Mouse (Mus musculus): ENCODE results near the gene Bhlha9.
A peak's percentile ranks its signal among the peaks of the same experiment; 100 is the strongest.

The Bhlha9 gene

DNA sequence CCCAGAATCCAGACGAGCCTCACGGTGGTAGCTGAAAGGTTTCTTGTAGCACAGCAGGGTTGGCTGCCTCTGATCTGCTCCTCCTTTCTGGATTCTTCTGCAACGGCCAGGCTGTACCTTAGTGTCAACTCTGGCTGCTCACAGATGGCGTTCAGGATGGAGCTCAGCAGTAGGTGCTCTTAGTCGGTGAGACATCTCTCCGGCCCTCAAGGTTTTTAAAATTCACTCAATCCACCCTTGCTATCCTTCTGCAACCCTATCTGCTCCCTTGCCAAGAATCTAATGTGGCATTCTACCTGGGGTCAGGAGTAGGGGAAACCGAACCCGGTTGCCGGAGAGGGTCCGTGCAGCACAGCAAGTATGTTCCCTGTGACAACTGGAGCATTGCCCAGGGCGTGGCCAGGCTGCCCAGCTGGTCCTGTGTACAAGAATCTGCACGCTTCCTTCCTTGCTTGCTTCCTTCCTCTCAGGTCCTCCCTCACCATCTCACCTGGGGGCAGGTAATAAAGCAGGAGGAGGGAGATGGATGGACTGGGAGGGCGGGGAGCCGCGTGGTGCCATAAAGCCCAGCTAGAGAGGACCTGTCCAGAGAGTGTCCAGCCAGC, at the start of gene Bhlha9:
Bhlha9 (plus strand) TSS at position 600 of the 605 bp plus-strand sequence.
- no peak for DNase-seq

DNA sequence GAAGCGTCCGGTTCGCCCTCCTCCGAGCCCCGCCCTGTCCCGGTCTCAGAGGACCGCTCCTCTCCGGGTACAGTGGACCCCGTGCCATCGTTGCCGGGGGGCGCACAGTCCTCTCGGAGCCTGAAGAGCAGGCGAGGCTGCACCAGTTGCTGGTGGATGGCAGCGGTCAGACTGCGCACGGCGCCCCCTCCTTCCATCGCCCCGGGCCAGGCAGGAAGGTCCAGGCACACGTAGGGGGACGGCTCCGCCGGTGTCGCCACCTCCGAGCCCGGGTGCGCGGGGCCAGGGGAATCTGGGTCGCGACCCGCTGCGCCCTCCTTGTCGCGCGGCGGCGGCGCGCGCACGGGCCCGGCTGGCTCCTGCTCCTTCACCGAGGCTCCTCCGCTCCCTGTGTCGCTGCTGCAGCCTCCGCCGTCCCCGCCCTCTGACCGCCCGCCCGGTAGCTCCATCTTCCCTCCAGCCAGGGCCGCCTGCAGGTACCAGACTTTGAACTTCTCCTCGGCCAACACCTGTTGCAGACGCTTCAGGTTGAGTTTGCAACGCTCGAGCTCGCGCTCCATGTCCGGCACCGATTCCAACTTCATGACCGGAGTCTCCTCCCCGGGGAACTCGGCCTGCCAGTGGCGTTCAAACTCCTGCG, 49.6 kb upstream of the Bhlha9 start:
- peak; percentile 15 for DNase-seq

DNA sequence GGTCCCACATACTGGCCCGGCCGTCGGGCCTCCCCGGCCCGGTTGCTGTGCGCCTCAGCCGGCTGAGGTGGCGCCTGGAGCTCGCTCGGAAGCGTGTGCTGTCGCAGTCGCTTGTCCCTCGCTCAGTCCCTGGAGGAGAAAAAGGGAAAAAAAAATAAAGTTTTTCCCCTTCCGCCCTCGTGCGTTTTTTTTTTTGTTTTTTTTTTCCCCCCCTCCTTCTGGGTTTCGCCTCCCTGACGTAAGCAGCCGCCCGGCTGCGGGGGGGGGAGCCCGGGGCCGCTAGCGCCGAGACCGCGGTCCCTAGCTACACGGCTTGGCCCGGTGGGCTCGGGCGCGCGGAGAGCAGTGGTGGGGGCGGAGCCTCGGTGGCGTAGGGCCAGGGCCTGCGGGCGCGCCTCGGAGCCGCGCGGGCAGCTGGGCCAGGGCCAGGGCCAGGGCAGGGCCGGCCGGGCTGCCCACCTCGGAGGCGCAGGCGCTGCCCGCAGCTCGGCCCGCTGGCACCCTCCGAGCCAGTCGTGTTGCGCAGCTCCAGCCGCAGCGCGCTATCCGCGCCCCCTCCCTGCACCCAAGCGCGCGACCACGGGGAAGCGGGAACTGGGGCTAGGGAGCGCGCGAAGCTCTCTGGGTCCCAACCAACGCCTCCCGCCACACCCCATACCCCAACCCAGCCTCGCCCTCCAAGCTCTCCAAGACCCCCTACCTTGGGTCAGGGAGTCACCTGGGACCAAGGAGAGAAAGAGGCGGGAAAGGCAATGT, 48.9 kb upstream of the Bhlha9 start:
- DNase-seq = peak; percentile 62

DNA sequence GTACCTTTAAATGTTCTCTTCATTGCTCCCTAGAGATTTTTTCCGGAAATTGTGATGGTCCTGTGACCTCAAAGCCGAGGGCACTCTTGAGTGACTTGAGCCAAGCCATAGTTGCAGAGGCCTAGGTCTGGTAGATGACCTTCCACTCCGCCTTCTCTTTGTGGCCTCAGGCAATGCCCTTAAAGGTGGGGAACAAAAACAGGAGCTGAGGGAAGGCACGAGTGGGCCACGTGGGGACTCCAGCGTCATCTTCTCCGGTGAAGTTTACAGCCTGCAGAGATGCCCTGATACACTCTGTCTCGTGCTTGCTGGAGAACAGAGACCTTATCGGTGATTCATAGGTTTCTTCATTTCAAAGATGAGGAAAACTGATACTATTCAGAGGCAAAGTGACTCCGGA, 48.2 kb upstream of the Bhlha9 start:
- no peak for DNase-seq

DNA sequence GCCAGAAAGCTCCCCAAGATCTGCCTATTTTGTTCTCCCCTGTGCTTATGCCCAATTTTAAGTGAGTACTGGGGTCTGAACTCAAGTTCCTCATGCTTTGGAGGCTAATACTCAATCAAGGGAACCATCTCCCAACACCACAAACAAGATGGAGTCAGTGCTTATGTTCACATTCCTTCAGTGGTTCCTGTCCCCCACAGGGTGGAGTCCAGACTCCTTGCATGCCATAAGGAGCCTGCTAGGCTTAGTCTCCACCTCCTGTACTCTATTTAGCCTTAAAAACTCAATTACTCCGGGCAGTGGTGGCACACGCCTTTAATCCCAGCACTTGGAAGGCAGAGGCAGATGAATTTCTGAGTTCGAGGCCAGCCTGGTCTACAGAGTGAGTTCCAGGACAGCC, 47.4 kb upstream of the Bhlha9 start:
- no peak for DNase-seq

DNA sequence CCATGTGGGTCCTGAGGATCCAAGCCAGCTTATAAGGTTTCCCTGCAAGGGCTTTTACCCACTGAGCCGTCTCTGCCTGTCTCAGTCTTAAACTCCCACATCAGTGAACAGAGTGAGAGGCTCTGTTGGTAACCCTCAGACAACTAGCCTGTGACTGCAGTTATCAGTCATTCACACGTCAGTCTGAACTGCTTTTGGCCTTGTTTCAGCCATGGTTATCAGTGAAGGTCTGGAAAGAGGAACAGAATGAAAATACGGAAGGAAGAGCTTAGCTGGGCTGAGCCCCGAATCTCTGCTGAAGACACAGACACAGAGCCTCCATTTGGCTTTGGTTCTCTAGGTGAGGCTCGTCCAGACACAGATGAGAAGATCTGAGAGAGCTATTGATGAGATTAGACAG, 43.7 kb upstream of the Bhlha9 start:
- DNase-seq = peak; percentile 25

DNA sequence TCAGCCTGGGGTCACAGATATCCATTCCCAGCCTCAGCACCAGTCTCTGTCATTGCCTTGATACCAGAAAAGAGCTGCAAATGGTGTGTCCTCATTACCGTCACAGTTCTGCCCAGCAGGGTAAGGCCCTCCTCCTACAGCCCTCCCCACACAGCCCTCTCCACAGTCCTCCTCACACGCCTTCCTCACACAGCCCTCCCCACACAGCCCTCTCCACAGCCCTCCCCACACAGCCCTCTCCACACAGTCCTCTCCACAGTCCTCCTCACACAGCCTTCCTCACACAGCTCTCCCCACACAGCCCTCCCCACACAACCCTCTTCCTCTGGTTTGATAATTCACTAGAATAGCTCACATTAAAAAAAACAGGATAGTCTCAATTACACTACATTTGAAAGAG, 42.2 kb upstream of the Bhlha9 start:
- no peak for DNase-seq

DNA sequence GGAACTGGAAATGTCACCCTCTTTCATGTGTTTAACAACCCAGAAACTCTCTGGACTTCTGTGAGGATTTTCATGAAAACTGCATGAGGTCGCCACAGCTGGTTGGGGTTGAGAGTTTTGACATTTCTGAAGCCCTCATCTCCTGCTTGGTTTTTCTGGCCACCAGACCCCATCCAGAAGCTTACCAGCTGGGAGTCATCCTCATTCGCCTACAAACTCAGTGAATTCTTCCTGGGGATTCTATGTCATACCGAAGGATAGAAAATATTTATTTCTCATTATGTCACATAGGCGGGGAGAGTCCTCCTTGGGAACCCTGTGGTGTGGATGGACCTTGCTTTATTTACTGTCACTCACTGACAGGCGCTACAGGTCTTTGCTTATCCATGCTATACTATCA, 41.8 kb upstream of the Bhlha9 start:
- DNase-seq = peak; percentile 16

DNA sequence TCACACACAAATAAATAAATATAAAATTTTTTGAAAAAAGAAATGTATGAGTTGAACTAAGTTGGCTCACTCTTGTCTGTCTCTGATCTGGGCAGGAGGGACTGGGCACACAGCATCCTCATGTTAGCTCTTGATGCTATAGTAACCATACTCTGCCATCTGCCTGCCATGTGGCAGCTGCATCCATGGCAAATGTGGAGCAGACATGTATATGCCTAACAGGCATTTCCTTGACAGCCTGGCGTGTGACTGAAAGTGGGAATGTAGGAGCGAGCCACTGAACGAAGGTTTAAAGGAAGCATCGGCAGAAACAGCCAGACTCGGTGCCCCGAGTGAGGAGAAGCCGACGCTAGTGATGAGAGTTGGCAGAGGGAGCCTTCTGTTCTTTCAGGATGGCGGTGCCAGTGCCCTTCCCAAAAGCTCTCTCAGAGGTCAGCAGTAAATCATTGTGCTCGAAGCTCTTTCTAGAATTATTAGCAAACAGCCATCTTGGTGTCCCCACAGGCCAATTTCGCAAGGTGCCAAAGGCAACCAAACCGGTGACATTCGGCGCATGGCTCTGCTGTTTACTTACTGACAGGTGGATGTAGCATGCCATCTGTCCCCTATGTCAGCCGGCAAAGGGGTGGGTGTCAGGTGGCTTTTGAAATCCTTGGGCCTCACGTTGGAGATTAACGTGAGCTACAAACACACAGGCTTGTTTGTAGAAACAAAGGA, 32.8 kb upstream of the Bhlha9 start:
- no peak for DNase-seq

DNA sequence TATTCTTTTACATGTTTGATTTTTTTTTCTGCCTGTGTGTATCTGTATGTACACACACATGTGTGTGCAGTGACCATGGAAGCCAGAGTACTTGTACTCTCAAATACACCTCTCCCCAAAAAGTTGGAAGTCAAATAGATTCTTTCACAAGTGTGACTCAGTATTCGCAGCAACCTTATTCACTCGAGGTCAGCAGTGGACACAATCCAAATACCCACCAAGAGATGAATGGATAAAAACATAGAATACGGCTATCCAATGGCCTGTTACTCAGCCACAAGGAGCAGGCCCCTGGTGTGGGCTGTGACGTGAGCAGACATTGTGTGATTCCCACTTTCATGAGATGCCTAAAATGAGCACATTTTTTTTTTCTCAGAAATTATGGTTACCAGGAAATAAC, 32.0 kb upstream of the Bhlha9 start:
- no peak for DNase-seq

DNA sequence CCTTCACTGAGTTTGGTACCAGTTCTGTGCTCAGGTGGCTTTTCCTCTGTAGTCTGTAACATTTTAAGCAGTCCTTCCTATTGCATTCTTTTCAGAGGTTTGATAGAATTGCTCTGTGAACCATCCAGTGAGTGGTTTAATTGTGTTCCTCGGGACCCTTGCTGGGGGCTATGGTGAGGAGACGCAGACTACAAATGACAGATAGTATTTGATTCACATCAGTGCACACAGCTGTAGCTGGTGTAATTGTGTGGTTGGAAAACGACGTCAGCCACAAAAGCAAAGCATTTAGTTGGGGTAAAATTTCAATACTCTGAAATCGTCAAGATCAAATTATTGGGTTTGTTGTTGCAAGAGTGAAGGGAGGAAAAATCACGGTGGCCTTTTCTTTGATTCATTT, 28.0 kb upstream of the Bhlha9 start:
- DNase-seq = no peak

DNA sequence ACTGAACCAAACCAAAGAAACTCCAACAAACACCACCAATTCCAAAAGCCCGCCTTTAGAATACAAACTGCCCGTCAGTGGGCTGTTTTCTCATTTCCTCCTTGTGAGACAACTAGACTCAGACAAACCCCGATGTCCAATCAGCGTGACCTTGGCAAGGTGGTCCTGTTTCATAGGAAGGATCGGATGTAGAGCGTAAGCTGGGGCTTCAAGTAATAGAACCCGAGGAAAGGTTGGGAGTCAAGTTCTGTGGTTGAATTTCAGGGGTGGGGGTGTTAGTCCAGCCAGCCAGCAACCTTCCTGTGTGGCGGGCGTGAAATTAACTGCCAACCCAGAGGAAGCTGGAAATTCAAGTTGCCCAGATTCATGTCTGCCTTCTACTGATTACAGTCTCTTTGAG, 27.2 kb upstream of the Bhlha9 start:
- no peak for DNase-seq

DNA sequence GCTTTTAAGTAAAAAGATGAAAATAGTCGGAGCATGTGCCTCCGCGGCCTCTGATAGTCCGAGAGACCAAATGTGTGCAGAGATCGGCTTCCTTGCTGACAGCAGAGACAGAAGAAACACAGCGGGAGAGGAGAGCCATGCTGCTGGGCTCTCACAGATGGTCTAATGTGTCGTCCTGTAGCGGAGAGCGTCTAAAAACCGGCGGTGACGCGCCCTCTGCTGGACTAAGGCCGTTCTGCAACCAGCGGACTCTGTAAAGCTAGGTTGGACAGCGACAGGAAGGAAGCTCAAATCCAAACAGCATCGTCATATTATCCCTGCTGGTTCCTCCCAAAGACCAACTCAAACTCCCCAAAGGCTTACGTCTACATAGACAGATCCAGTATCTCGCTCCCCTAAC, 26.3 kb upstream of the Bhlha9 start:
- peak; percentile 94 for DNase-seq

DNA sequence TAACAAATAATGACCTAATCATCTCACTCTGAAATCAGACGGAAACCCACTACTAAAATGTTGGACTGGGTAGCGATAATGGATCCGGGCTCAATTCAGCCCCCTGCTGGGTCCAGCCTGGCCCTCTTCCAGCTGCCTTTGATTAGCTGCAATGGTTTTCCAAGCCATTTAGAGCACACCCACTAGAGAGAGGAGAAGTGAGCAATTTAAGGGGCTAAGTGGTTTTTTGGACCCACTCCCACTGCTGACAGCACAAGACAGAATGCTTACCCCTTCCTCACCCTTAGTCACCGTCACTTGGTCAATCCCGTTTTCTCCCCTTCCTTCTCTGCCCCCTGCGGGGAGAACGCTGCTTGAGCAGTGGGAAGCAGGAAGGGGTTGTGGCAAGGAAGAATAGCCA, 25.2 kb upstream of the Bhlha9 start:
- no peak for DNase-seq

DNA sequence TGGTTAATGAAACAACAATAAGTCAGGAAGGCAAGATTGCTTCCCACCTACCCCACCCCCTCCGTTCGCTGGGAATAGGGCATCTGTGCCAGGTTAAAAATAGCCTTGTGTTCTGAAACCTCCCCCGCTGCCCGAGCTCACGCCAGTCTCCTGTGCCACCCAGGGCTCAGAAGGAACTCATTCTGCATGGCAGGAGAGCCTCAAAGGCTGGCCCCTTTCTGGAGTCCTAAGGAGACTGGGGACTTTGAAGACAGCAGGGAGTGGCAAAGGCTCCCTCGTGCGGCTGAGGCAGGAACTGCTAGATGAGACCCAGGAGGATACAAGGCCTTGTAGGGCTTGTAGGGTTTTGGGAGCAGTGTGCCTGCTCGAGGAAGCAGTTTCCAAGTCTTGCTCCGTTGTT, 24.8 kb upstream of the Bhlha9 start:
- DNase-seq = peak; percentile 83

DNA sequence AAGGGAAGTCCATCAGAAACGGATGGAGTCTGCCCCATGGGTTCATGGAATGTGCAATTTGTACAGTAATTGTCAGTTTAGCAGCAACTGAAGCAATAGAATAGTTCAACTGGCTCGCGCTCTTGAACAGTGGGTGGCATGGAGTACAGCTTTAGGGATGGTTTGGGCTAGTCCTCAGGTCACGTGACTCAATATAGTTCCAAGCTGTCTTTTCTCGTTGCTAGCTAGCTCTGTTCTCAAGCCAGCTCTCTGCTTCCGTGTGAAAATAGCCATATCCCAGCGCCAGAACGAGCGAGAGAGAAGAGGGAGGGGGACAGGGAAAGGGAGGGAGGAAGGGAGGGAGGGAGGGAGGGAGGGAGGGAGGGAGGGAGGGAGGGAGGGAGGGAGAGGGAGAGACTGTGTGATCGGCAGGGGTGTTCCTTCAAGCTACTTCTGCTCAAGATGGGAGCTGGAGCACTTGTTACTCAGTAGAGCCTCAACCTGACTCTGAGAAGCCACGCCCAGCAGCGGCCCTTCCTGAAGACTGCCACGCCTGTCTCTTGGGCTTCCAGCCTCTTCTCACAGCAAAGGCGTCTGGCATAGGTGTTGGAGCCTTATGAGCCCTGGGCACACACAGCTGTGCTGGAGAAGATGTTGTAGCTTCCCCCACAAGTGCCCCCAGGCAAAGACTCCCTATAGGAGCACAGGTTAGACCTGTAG, 21.3 kb upstream of the Bhlha9 start:
- DNase-seq = no peak

DNA sequence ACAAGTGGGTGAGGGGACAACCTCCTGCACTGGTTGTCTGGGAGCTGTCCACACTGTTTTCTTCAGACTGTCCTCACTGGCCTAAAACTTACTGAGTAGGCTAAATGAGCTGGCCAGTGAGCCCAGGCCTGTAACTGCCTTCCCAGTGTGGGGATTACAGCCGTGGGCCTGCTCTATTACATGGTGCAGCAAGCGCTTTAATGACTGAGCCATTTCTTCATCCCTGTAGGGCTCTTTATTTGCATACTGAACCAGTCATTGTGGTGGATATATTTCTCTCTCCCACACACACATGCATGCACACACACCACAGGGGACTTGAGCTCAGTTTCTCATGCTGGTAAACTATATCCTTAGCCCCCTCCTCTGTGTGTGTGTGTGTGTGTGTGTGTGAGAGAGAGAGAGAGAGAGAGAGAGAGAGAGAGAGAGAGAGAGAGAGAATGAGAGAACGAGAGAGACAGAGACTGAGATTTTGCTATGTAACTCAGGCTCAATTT, 19.4 kb upstream of the Bhlha9 start:
- DNase-seq = no peak

DNA sequence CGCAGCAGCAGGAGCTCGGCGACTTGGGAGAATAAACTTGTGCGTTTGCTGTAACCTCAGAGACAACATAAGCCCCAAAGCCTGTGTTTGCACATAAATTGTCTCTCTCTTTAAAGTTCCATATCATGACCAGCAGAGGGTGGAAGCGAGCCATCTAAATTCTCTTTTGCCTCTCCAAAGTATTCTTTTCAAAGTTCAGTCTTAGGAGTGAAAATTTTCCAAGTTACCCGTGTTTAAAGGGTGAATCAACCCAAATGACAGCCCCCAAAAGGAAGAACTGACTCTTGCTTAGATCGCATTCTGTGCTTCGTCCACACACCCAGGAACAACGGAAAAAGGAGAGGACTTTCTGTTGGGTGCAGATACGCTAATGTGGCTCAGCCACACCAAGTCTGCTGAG, 17.2 kb upstream of the Bhlha9 start:
- DNase-seq = peak; percentile 59

DNA sequence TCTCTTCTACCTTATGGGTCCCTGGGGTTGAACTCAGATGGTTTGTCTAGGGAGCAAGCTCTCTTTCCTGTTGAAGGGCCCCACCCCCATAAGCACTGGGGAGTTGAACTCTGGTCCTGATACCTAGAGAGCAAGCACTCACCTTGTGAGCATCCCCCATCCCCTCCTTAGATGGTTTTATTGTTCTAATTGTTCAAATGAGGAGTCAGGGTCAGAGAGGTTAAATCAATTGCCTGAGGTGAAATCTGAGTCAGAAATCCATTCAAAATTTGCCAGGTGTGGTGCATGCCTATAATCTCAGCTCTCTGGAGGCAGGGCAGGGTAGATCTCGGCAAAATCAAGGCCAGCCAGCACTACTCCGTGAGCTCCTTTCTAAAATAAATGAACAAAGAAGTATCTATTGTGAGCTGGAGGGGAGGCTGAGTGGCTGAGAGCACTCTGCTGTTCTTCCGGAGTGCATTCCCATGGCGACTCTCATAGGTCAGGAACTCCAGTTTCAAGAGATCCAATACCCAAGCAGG, 14.8 kb upstream of the Bhlha9 start:
- no peak for DNase-seq

DNA sequence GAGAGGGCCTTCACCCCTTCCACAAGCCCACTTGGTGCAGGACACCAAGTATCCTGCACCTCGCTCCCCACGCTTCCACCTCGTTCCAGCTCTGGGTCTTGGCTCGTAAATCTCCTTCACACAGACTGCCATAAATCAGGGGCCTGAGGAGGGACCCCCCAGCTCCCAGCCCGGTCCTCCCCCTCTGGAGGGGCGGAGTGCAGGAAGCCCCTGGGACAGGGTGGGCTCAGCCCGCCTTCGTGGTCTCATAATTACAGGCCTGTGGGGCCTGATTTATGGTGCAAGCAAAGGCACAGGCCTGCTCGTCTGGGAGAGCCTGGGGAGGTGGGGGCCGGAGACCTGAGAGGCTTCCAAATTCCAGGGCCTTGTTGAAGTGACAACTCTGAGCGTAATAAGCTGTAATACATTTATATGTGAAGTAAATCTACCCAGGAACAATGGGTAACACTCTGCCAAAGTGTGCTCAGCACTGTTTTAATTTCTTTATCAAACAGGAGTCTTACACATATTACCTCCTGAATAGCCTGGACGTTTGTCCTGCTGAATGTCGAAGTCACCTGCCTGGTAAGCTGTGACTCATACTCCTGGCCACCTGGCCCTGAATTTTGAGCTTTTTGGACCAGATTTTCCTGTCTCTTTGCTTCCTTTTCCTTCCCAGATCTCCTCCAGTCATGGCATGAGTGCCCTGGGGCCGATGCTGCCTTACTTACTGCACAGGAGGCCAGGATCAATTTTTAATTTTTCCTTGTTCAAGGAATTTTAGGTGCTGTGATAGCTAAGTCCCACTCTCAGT, 12.9 kb upstream of the Bhlha9 start:
- no peak for DNase-seq

DNA sequence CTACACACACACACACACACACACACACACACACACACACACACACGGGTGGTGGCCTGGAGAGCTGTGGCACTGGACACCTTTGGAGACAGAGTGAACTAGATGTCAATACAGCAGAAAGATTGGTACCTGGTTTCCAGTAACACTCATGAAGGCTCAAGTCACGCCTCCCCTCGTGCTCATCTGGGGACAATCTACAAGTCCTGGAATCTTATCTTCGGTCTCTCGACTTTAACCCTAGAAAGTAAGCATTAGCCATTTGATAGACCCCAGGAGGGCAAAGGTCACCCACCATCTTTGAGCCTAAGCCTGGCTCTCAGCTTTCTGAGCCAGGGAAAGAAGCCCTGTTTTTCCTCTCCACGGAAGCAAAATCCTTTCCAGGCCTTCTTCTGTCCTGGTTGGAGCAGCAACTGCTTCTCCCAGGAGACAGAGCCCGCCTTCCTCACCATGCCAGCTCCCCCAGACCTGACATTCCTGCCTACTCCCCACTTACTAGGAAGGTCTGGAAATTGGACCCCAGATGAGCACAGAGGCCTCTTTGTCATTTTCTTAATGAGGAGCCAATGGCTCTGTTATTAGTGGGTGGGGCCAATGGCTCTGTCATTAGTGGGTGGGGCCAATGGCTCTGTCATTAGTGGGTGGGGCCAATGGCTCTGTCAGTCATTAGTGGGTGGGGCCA, 10.3 kb upstream of the Bhlha9 start:
- no peak for DNase-seq
